Mouse (Mus musculus): ENCODE data around the gene Dhx37.
"Not testable (repeated sequence)": the region's sequence is repeated elsewhere in the genome, so short reads cannot be mapped to it uniquely, and the experiment has no call there.

Dhx37 gene

GRCm38 (mm10) chr5:125446344-125446743, 12.4 kb upstream of the Dhx37 start:
- no peak for DNase-seq

DNA sequence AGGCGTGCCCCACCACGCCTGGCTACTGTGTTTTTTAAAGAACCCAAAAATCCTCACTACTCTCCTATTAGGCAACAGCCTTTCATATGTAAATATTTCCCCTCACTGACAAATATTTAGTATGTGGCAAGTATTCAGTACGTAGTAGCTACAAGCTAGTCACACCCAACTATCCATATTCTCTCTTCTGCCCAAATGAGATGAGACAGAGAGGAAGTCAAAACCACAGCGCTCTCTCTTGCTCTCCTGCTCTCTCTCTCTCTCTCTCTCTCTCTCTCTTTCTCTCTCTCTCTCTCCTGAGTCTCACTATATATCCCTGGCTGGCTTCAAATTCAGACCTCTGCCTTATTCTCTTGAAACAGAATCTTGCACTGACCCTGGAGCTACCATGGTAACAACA, 10.6 kb upstream of the Dhx37 start:
- no peak for DNase-seq

GRCm38 (mm10) chr5:125443915-125444314, 10.0 kb upstream of the Dhx37 start:
- no peak for DNase-seq

DNA sequence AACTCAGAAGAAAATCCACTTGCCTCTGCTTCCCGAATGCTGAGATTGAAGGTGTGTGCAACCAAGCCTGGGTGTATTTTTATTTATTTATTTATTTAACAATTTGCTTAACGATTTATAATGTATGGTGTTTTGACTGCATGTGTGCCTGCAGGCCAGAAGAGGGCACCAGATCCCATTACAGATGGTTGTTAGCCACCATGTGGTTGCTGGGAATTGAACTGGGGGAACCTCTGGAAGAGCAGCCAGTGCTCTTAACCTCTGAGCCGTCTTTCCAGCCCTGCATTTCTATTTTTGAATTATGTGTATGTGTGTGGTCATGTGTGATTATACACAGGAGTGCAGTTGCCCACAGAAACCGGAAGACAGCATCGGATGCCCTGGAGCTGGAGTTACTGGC, 9.4 kb upstream of the Dhx37 start:
- DNase-seq = no peak

DNA sequence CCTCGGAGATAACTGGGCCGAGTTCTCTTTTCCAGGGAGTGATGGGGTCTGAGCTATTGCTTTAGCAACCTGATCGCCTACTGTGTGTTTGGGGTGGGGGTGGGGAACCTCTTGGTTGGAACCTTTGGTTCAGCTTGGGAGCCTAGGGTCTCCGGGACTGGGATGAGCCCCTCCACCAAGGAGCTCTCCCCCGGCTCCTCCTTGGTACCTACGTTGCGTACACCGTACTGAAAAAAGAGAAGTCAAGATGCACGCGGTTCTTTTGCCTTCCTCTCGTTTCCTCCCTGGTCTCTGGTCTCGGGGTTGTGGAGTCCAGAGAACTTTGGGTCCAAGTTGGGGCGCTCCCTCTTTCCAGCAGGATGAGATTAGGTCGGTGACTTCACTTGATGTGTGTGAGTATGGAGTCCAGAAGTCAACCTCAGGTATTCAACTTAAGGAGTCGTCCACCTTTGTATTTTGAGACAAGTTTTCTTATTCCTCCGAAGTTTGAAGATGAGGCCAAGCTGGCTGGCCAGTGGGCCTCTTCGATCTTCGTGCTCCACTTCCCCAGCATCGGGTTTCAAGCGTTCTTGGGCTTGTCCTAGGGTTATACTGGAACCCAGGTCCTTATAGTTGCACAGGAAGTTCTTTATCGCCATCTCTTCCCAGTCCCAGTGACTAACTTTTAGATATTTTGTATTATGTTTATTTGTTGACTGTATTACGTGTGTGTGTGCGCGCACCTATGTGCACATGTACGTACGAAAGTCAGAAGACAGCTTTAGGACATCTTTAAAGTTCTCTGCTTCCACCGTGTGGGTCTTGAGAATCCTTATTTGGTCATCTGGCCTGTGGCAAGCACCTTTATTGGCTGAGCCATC, 8.4 kb upstream of the Dhx37 start:
- DNase-seq = no peak

- peak; percentile 49 for DNase-seq
These were observed 7.6 kb upstream of the Dhx37 start, which contains the start of gene Bri3bp for GRCm38 (mm10) chr5:125441234-125442114. Bri3bp (plus strand) TSS chr5:125441568.

DNA sequence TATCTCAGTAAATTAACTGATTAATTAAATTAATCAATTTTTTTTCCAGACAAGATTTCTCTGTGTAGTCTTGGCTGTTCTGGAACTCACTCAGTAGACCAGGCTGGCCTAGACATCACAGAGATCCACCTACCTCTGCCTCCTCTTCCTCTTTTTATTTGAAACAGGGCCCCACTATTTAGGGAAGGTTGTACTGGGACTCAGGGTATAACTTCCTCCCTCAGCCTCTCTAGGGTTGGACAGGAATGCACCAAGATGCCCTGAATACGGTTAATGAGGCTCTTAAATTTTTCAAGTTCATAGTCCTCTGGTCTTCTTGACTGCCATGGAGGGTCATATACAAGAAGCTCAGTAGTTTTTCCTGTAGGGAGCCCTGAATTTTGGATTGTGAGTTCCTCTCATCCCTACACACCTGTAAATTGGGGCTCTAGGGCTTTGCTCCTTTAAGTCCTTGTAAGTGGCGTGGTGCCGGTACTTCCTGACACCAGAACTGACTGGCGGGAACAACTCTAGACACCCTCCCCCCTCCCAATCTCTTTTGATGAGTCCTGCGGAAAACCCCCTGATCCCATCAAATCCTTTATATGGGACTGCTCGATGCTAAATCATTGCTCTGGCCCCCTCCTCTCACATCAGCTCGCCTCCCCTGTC, 6.8 kb upstream of the Dhx37 start:
- DNase-seq = no peak

GRCm38 (mm10) chr5:125434347-125434746, 426 bp upstream of the Dhx37 start:
- not testable (repeated sequence) for DNase-seq

GRCm38 (mm10) chr5:125432324-125432723, 1.6 kb downstream of the Dhx37 start:
- DNase-seq = not testable (repeated sequence)

DNA sequence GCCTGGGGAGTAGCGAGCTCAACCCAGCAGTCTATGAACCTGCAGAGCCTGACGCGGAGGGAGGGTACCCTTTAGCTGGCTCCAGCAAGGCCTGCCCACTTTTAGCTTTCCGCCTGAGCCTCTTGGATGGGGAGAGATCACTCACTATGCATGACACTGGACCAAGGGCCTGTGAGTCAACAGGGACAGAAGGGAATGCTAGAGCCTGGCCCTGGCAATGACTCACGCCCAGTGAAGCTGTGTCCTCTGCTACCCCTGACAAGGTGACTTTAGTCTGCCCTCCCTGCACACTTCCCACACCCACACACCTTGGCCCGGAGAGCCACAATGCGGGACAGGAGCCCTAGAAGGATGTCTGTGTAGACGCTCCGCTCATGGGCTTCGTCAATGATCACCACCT, 7.6 kb downstream of the Dhx37 start:
- DNase-seq = no peak

GRCm38 (mm10) chr5:125425698-125426276, 8.1 kb downstream of the Dhx37 start:
- DNase-seq = no peak

- no peak for DNase-seq
These were observed 14.8 kb downstream of the Dhx37 start for GRCm38 (mm10) chr5:125419124-125419523.

DNA sequence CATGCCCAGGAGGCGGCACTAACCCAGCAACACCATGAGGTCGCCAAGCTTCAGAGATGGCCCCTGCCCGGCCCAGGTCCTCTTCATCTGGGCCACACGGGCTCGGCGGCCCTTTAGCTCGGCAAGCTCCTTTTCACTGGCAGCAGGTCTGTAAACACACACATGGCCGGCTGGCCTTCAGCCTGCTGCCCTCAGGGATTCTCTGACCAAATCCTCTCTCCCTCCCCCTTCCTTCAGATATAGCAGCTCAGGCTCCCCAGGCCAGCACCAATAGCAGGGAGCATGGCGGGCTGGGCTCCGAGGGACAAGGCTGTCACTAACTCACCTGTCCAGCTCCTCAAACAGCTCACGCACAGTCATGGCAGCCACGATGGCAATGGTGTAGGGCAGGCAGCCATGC, 15.3 kb downstream of the Dhx37 start:
- no peak for DNase-seq

GRCm38 (mm10) chr5:125416183-125416582, 17.7 kb downstream of the Dhx37 start:
- no peak for DNase-seq

DNA sequence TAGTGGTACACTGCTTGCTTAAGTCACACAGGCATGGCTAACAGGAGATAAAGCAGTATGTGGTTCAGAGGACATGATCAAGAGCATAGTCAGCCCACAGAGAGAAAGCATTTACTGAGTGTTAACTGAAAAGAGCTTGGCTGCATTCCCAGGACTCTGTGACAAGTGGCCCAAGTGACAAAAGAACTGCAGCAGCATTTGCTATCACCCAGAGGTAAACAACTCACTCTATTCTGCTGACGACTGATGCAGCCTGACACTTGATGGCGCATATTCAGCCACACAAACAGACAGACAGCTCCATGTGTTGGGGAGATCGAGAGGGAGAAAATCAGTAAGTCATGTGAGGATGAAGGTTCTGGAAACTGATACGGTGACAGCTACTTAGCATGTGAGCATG, 20.2 kb downstream of the Dhx37 start:
- no peak for DNase-seq

DNA sequence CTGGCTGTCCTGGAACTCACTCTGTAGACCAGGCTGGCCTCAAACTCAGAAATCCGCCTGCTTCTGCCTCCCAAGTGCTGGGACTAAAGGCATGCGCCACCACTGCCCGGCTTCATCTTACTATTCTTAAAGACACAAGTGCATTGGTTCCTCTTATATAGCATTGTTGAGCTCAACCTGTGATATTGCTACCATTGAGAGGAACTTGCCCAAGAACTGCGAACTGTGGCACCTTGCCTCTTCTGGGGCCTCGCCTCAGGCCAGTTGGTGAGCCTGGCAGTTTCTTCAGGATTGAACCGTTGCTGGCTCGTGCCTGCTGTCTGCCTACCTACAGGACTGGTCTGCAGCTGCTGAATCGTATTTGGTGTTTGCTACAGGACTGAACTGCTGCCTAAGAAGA, 21.4 kb downstream of the Dhx37 start:
- not testable (repeated sequence) for DNase-seq

GRCm38 (mm10) chr5:125411972-125412530, 21.9 kb downstream of the Dhx37 start:
- DNase-seq = peak; percentile 61

- no peak for DNase-seq
These were observed 24.4 kb downstream of the Dhx37 start for GRCm38 (mm10) chr5:125409348-125410090.

DNA sequence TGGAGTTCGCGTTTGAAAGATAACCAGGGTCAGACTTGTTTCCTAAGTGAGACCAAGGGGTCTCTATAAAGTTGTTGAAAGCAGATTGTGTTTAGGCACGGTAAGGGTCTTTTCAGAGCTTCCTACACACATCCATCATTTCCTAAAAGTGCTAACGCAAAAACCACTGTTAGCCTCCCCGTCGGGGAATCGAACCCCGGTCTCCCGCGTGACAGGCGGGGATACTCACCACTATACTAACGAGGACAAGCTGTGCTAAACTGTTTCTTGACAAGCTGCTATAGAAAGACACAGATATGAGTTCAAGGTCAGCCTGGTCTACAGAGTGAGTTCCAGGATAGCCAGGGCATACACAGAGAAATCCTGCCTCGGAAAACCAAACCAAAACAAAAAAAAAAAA, 25.1 kb downstream of the Dhx37 start:
- DNase-seq = peak; percentile 80

DNA sequence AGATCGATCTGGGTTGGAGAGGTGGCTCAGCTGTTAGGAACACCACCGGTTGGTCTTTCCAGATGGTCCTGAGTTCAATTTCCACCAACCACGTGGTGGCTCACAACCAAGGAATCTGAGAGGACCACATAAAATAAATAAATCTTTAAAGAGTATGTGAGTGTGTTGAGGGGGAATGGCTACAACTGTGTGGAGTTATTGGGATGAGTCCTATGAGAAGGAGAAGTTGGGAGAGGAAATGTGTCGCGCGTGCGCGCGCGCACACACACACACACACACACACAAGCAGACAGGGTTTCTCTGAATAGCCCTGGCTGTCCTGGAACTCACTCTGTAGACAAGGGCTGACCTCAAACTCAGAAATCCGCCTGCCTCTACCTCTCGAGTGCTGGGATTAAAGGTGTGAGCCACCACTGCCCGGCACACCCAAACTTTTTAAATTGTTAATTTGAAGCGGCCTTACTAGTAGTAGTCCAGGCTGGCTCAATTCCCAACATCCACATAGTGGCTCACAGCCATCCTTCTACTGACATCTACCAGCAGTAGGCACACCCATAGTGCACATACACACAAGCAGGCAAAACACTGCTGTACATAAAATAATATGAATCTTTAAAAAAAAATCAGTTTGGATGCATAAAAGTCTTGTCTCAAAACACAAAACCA, 25.9 kb downstream of the Dhx37 start:
- DNase-seq = no peak
